Mouse (Mus musculus) kidney, adult 2 months (tissue): ENCODE data around the gene Camk2g.

Experiments used
- CTCF ChIP-seq: fragments of 200-500 bp; conservative IDR thresholded peaks from 2 replicates; pipeline ENCODE4 v1.5.1; 2011; ENCODE audit warnings: low read depth, mild to moderate bottlenecking, control low read depth, low read length, moderate library complexity, mixed read lengths; ENCODE audit not compliant: insufficient read depth, insufficient read length
- POLR2A ChIP-seq: fragments of 200-500 bp; IDR thresholded peaks from one replicate; pipeline ENCODE4 v1.6.1; 2011; ENCODE audit warnings: low read depth, low read length, control low read depth

DNA sequence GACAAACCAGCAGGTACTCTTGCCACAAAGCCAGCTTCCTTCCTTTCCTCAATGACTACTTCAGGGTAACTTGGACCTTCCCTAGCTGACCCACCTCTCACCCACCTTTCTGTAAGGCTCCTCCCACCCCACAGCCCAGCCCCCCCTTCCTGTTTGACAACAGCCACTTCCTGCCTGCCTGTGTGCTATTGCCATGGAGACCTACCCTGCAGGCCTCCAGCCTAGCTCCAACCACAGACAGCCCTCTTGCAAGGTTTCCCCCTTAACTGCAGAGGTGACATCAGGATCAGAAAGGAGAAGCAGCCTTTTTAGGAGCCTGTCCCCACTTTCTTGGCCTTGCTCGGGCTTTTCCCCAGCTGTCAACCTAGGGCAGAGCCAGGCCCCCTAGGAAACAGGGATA, 8.7 kb downstream of the Camk2g start:
- TF ChIP-seq CTCF: no peak
- TF ChIP-seq POLR2A: no peak
